Mouse (Mus musculus): ENCODE measurements around the gene Dock4. TPM values are rescaled to one million over a fixed set of nuclear protein-coding genes. Genes with fewer than 3 reads are reported as not detected.

The Dock4 gene
- total and polyA plus RNA-seq, 3 experiments: 0.26 to 0.67 (median 0.38) TPM

DNA sequence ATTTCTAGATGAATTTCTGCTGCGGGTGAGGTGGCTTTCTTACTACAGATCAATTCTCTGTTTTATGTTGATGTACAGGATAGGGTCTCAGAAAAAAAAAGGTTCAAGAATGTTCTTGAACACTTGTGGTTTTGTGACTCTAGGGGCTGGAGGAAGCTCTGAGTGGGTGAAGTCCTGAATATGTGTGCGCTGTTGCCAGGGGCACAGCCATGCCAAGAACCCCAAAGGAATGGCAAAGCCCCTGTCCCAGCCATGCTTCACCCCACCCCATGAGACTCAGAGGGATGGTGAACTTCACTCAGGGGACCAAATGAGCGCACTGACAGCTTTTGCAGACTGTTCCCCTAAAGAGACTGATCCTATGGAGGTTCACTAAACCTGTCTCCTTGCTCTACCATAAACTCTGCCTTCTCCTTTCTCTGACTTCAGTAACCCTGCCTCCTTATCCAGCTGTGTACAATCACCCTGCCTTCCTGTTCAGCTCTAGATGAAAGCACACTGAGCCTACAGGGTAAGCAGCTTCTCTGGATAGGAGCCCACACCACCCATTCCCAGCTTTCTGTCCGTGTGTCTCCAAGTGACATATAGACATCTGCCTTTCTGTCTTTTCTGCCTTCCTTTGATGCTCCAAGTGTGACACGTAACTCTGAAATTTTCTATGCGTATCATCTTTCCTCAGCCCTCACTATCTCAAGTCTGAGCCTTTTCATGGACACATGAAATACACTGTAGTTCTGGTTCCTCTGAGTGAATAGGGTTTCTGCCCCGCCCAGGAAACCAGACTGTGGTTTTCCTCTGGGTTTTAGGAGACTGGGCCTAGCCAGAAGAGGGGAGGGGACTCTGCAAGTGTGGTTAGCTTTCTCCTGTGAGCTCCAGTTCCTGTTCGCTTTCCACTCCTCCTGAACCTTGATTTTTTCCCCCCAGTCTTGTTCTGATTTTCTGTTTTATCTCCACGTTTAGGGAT, 90.2 kb downstream of the Dock4 start:
- DNase-seq (ENCODE audit: extremely low read depth): peak; percentile 87
- no peak overlapping the region for H3K4me3 ChIP-seq (replicated peaks in 1 of 3; ENCODE audit: low read depth in 2 of 3, low read length in 2 of 3, poor library complexity in 1 of 3)
- peaks cover 4 to 32% of the 10 kb centered on the region in 2 experiments; a peak in 3 of 4 replicates for H3K4me1 ChIP-seq (ENCODE audit: control insufficient read depth in 1 of 2, insufficient read depth in 2 of 2)
- in situ Hi-C loops (cut with MboI; ENCODE audit: low pct_ligation_motif_present, low pct_unique_long_range_greater_than_20kb, low sequenced_read_pairs) (no loop called here), dilution Hi-C loops (cut with MboI; ENCODE audit: extremely low pct_ligation_motif_present, extremely low pct_unique_long_range_greater_than_20kb, low sequenced_read_pairs) (no loop called here)
- no peaks in the 10 kb centered on the region for H3K36me3 ChIP-seq (replicated peaks in 1 of 2; ENCODE audit: control insufficient read depth in 1 of 2, insufficient read depth in 1 of 2, low read length in 1 of 2)
- no peaks in the 10 kb centered on the region for H3K27me3 ChIP-seq (replicated peaks)
- H3K27ac ChIP-seq (ENCODE audit: insufficient read depth, low read depth): no peak overlapping the region
- TF ChIP-seq MAZ (IDR thresholded peaks at IDR 0.05; ENCODE audit: low read depth, low read length): peak; percentile 69; the same call in 1 of the 2 replicates
- TF ChIP-seq MEF2A (IDR thresholded peaks at IDR 0.05; ENCODE audit: borderline replicate concordance, low read depth, low read length): 0 out of 2 replicates have a peak, but pooled peaks have one; percentile 29
- TF ChIP-seq JUN (IDR thresholded peaks at IDR 0.05; ENCODE audit: insufficient read depth, low read depth, low read length): no peak
- no peak for TF ChIP-seq ZC3H11A (IDR thresholded peaks at IDR 0.05; ENCODE audit: low read depth, low read length)
- TF ChIP-seq MAFK (IDR thresholded peaks at IDR 0.05; ENCODE audit: insufficient replicate concordance, low read length): 0 out of 2 replicates have a peak, but pooled peaks have one; percentile 39
- peak; percentile 39 for TF ChIP-seq EP300 (IDR thresholded peaks at IDR 0.05; ENCODE audit: low read length)
- H3K9me3 ChIP-seq (replicated peaks; ENCODE audit: low read length): no peaks in the 10 kb centered on the region
- no peak overlapping the region for H3K9ac ChIP-seq (ENCODE audit: insufficient read depth, low read depth)
- no peaks in the 10 kb centered on the region for H3K79me2 ChIP-seq (replicated peaks; ENCODE audit: control insufficient read depth, extremely low read depth, insufficient read depth, poor library complexity, severe bottlenecking)
- peak overlapping the region; percentile 48; the same call in 1 of the 2 replicates for H3K4me2 ChIP-seq (ENCODE audit: insufficient read depth, low read depth, poor library complexity, severe bottlenecking)

DNA sequence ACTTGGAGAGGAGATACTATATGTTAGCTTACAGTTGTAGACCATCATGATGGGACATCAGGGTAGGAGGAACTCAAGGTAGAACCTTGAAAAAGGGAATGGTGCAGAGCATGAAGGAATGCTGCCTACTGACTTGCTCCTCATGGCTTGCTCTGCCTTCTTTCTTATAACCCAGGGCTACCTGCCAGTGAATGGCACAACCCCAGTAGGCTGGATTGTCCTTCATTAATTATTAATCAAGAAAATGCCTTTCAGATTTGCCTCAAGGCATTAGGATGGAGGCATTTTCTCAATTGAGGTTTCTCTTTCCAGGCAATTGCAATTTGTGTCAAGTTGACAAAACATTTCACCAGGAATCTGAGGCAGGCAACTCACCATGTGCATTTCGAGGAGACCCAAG, 92.1 kb downstream of the Dock4 start:
- DNase-seq (ENCODE audit: extremely low read depth): no peak
- H3K9me3 ChIP-seq (replicated peaks; ENCODE audit: low read length): no peaks in the 10 kb centered on the region
- no peaks in the 10 kb centered on the region for H3K79me2 ChIP-seq (replicated peaks; ENCODE audit: control insufficient read depth, extremely low read depth, insufficient read depth, poor library complexity, severe bottlenecking)
- no peak overlapping the region for H3K9ac ChIP-seq (ENCODE audit: insufficient read depth, low read depth)
- dilution Hi-C loops (cut with MboI; ENCODE audit: extremely low pct_ligation_motif_present, extremely low pct_unique_long_range_greater_than_20kb, low sequenced_read_pairs) (no loop called here), in situ Hi-C loops (cut with MboI; ENCODE audit: low pct_ligation_motif_present, low pct_unique_long_range_greater_than_20kb, low sequenced_read_pairs) (no loop called here)
- peaks cover 4 to 29% of the 10 kb centered on the region in 2 experiments; a peak in 3 of 4 replicates for H3K4me1 ChIP-seq (ENCODE audit: control insufficient read depth in 1 of 2, insufficient read depth in 2 of 2)
- H3K27ac ChIP-seq (ENCODE audit: insufficient read depth, low read depth): no peak overlapping the region
- no peak overlapping the region for H3K4me3 ChIP-seq (replicated peaks in 1 of 3; ENCODE audit: low read depth in 2 of 3, low read length in 2 of 3, poor library complexity in 1 of 3)
- no peaks in the 10 kb centered on the region for H3K27me3 ChIP-seq (replicated peaks)
- no peak overlapping the region for H3K4me2 ChIP-seq (ENCODE audit: insufficient read depth, low read depth, poor library complexity, severe bottlenecking)
- H3K36me3 ChIP-seq (replicated peaks in 1 of 2; ENCODE audit: control insufficient read depth in 1 of 2, insufficient read depth in 1 of 2, low read length in 1 of 2): no peaks in the 10 kb centered on the region
- TF ChIP-seq UBTF (IDR thresholded peaks at IDR 0.05; ENCODE audit: low read depth, low read length): no peak
- TF ChIP-seq ZMIZ1 (IDR thresholded peaks at IDR 0.05; ENCODE audit: low read depth, low read length): no peak
- no peak for TF ChIP-seq IRF4 (IDR thresholded peaks at IDR 0.05; ENCODE audit: low read depth, low read length)
- TF ChIP-seq ZC3H11A (IDR thresholded peaks at IDR 0.05; ENCODE audit: low read depth, low read length): no peak
- no peak for TF ChIP-seq USF1 (IDR thresholded peaks at IDR 0.05; ENCODE audit: low read depth, low read length)
- TF ChIP-seq RCOR1 (conservative IDR thresholded peaks at IDR 0.05; ENCODE audit: low read depth, low read length): no peak
- no peak for TF ChIP-seq MAFK (IDR thresholded peaks at IDR 0.05; ENCODE audit: insufficient replicate concordance, low read length)
- no peak for TF ChIP-seq MXI1 (IDR thresholded peaks at IDR 0.05; ENCODE audit: low read depth, low read length)
- TF ChIP-seq EP300 (IDR thresholded peaks at IDR 0.05; ENCODE audit: low read length): no peak
- TF ChIP-seq ZKSCAN1 (IDR thresholded peaks at IDR 0.05; ENCODE audit: borderline replicate concordance, low read depth, low read length): no peak
- no peak for TF ChIP-seq NELFE (IDR thresholded peaks at IDR 0.05; ENCODE audit: low read depth, low read length)
- no peak for TF ChIP-seq TCF12 (IDR thresholded peaks at IDR 0.05; ENCODE audit: low read depth, low read length)
- no peak for TF ChIP-seq ZNF384 (IDR thresholded peaks at IDR 0.05; ENCODE audit: low read depth, low read length)

Data from CH12.LX (cell line).